Mouse (Mus musculus): ENCODE measurements around the gene Galnt12. TPM values are rescaled to one million over a fixed set of nuclear protein-coding genes. Genes with fewer than 3 reads are reported as not detected.

Gene Galnt12
- polyA plus RNA-seq, 1 experiment from 2014 or later: 3.4 TPM

DNA sequence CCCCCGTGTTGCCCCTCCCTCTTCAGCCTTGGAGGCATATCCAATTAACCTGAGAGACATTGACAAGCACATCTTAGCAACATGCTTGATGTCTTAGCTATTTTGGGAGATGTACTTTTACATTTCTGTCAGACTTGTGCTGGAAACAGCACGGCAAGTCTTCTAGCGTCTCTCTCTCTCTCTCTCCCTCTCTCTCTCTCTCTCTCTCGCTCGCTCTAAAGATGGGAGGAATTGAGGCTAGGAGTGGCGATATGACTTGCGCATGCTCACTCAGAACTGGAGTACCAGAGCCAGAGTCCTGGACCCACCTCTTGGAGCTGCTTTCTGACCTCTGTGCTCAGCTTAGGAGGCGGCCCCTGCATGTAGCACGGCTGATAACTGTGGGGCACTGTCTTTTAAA, 20.9 kb downstream of the Galnt12 start:
- H3K36me3 ChIP-seq (replicated peaks): no peaks in the 10 kb centered on the region
- peaks cover 8% of the 10 kb centered on the region; the same call in 1 of the 2 replicates for H3K4me1 ChIP-seq
- WGBS: 78% methylated on average over 9 of the region's 9 CpGs
- no peaks in the 10 kb centered on the region for H3K9me3 ChIP-seq
- DNase-seq (ENCODE audit: low spot score): no peak
- no peak overlapping the region for H3K27ac ChIP-seq (replicated peaks)
- H3K4me3 ChIP-seq: no peak overlapping the region
- no peaks in the 10 kb centered on the region for H3K27me3 ChIP-seq (replicated peaks; ENCODE audit: low read depth, poor library complexity, severe bottlenecking)

DNA sequence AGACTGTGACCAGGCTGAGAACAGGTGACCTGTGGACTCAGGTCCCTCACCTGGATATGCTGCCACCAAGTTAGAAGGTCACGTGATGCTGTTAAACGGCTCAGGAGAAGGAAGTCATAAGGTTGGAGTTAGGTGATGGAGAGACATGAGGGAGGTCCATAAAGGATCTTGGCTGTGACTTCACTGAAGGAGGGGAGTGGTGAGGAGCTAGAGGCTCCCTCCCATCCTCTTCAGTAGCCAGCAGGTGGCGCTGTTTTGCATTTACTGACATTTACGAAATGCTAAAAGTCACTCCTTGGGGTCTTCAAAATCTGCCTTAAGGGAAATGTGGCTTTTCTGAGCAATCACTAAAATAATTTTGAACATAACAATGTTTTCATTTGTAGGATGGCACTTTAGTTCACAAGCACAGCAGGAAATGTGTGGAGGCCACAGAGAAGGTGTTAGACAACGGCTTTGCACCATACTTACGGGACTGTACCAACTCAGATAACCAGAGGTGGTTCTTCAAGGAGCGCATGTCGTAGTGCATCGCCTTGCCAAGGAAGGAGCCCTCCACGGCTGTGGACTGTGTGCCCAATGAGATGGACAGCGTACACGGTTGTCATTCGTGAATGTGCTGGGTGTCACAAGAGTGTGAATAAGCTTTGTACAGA, 30.5 kb downstream of the Galnt12 start:
- peak; percentile 72 for DNase-seq (ENCODE audit: low spot score)
- H3K4me3 ChIP-seq: no peak overlapping the region
- WGBS: 63% methylated on average over 13 of the region's 13 CpGs
- peaks cover 10% of the 10 kb centered on the region; the same call in 1 of the 2 replicates for H3K9me3 ChIP-seq
- H3K4me1 ChIP-seq: no peaks in the 10 kb centered on the region
- no peaks in the 10 kb centered on the region for H3K27me3 ChIP-seq (replicated peaks; ENCODE audit: low read depth, poor library complexity, severe bottlenecking)
- H3K27ac ChIP-seq (replicated peaks): no peak overlapping the region
- no peaks in the 10 kb centered on the region for H3K36me3 ChIP-seq (replicated peaks)

DNA sequence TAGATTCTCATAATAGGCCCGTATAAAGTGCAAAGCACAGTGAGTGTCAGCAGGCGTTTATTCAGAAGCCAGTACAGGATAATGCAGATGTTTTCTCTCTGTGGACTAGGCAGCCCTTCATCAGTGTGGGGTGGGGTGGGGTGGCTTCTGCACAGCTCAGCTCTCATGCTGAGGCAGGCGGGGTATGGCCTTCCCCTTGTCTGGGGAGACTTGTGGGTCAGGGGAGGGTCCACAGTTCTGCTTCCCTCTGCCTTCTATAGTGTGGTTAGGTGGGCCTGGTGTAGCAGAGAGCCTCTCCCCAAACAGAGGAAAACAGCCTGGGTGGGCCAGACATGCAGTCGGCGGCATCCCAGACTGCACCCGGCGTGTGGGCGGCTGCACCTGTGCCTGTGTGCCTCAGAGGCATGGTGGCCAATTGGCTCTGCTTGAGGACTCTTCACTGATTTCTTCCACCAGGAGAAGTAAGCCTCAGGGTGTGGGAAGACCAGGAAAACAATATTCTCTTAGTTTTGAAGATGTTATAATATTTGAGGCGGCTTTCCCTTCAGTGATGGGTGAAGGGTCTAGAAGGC, 32.5 kb downstream of the Galnt12 start:
- H3K27me3 ChIP-seq (replicated peaks; ENCODE audit: low read depth, poor library complexity, severe bottlenecking): no peaks in the 10 kb centered on the region
- H3K27ac ChIP-seq (replicated peaks): no peak overlapping the region
- 88% methylated on average over 9 of the region's 9 CpGs for WGBS

DNA sequence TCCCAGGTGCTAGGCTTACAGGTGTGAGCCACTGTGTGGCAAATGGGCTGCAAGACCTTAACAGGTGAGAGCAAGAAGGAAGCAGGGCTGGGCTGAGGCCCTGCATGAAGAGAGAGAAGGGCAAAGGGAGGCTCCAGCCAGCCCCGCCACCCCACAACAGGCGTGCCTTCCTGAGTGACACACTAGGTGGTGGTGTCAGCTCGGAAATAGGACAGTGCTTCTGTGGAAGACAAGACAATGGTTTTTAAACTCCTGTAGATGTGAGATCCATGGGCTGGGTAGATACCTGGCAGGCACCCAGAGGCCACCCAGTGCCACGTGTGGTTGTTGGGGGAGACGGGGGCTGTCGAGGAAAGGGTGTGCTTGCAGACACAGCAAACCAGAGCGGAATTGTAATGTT, 36.8 kb downstream of the Galnt12 start:
- Histone ChIP-seq H3K4me1 (no peaks in the 10 kb centered on the region), H3K9me3 (peaks cover 12% of the 10 kb centered on the region; the same call in 1 of the 2 replicates), H3K4me3 (no peak overlapping the region), H3K36me3 (replicated peaks) (no peaks in the 10 kb centered on the region), H3K27me3 (replicated peaks; ENCODE audit: low read depth, poor library complexity, severe bottlenecking) (no peaks in the 10 kb centered on the region), H3K27ac (replicated peaks) (no peak overlapping the region)
- WGBS: 85% methylated on average over 7 of the region's 7 CpGs
- no peak for DNase-seq (ENCODE audit: low spot score)

More for the DNA sequence above, 32.5 kb downstream of the Galnt12 start:
- no peak for DNase-seq (ENCODE audit: low spot score)
- H3K4me1 ChIP-seq: no peaks in the 10 kb centered on the region
- no peaks in the 10 kb centered on the region for H3K36me3 ChIP-seq (replicated peaks)
- peaks cover 12% of the 10 kb centered on the region; the same call in 1 of the 2 replicates for H3K9me3 ChIP-seq
- H3K4me3 ChIP-seq: no peak overlapping the region

DNA sequence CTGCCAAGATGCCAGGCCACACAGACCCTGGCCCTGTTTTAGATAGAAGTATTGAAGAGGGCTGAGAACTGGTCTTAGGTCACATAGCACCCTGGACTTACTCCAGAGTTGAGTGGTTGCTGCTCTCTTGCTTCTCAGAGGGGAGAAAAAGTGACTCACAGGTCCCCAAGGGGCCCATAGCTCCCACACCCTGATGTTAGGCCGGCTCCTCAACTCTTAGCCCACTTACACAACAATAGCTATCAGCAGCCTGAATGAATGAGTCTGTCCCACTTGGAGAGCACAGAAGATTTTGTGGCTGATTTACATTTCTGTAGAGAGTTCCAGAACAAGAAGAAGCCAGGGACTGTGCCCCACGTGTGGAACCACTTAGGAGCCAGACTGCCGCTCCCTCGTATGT, 37.9 kb downstream of the Galnt12 start:
- Histone ChIP-seq H3K27ac (replicated peaks) (no peak overlapping the region), H3K36me3 (replicated peaks) (no peaks in the 10 kb centered on the region), H3K4me1 (no peaks in the 10 kb centered on the region), H3K27me3 (replicated peaks; ENCODE audit: low read depth, poor library complexity, severe bottlenecking) (no peaks in the 10 kb centered on the region), H3K9me3 (peaks cover 12% of the 10 kb centered on the region; the same call in 1 of the 2 replicates), H3K4me3 (no peak overlapping the region)
- 55% methylated on average over 4 of the region's 4 CpGs for whole genome bisulfite sequencing
- no peak for DNase-seq (ENCODE audit: low spot score)

DNA sequence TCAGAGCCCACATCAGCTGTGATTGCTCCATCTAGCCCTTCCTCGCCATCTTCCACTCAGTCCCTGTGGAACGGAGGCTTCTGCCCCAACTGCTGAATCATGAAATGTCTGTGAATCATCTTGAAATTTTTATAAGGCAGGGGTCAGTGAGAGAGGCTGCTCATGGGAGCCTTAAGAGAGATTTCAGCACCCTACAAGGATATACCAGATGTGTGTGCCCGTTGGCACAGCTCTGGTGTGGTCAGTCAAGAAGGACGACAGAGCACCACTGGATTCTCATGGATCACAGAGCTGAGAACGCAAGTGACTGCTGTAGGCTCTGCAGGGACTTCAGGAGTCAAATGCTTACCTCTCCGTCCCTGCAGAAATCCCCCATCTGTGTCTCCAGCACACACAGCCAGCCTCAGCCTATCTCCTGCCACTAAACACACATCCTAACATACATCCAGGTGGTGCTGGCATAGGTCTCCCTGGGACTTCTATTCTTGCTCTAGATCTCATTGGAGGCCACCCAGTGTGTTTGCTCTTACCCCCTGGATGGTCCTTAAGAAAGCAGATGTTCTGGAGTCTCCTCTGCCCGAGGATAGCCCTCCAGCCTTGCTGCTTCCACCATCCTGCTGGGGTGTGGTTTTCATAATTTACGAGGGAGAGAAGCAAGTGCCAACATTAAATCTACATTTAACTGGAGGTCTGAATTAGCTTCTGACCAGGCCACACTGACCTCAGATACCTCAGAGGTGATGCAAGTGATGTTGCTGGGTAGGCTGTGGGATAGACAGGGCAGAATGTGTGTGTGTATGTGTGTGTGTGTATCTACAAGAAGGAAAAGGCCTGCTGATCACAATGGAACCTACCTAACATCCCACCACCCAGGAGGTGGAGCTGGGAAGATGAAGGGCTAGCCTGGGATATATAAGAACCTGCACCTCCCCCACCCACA, 38.7 kb downstream of the Galnt12 start:
- Histone ChIP-seq H3K36me3 (replicated peaks) (no peaks in the 10 kb centered on the region), H3K4me3 (no peak overlapping the region), H3K27me3 (replicated peaks; ENCODE audit: low read depth, poor library complexity, severe bottlenecking) (no peaks in the 10 kb centered on the region), H3K4me1 (no peaks in the 10 kb centered on the region), H3K9me3 (peaks cover 12% of the 10 kb centered on the region; the same call in 1 of the 2 replicates), H3K27ac (replicated peaks) (no peak overlapping the region)
- no peak for DNase-seq (ENCODE audit: low spot score)
- 87% methylated on average over 8 of the region's 8 CpGs for WGBS

DNA sequence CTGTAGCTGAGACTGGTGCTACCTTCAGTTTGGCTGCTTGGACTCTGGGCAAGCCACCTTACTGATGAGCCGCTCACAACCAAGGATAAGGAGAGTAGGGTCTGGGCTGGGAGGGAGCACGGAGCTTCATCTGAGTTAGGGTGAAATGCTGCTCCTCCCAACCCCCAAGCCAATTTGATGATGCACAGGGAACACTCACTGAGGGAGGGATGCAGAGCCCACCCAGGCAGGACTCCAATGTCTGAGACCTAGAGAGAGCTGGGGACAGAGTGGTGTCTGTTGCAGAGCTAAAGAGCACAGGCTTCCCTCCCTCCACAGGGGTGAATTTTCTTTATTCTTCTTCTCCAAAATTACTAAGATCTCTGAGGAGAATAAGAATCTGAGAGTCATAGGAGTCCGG, 40.2 kb downstream of the Galnt12 start:
- no peak overlapping the region for H3K4me3 ChIP-seq
- no peak for DNase-seq (ENCODE audit: low spot score)
- WGBS: 81% methylated on average over 3 of the region's 3 CpGs

DNA sequence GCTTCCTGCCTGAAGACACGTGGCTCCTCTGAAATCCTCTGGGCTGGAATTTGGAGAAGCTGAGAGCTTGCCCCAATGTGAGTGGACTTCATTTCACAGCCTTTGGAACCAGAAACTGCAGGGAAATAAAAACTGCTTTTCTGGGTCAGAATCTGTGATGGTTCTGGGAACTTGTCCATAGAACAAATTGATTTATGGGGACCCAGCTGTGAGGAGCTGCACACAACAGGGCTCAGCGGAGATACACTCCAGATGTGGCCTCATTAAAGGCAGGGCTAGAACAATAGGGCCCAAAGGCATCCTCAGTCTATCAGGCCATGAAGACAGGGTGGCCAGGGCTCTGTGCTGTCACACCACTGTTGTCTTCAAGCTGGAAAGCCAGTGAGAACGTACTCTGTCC, 40.7 kb downstream of the Galnt12 start:
- Histone ChIP-seq H3K27me3 (replicated peaks; ENCODE audit: low read depth, poor library complexity, severe bottlenecking) (no peaks in the 10 kb centered on the region; the same call in 1 of the 2 replicates), H3K4me1 (peaks cover 11% of the 10 kb centered on the region; the same call in 1 of the 2 replicates), H3K4me3 (no peak overlapping the region), H3K9me3 (no peaks in the 10 kb centered on the region; the same call in 1 of the 2 replicates), H3K27ac (replicated peaks) (no peak overlapping the region), H3K36me3 (replicated peaks) (no peaks in the 10 kb centered on the region)
- 67% methylated on average over 3 of the region's 3 CpGs for WGBS
- DNase-seq (ENCODE audit: low spot score): no peak

More for the DNA sequence above, 40.2 kb downstream of the Galnt12 start:
- Histone ChIP-seq H3K36me3 (replicated peaks) (no peaks in the 10 kb centered on the region), H3K27ac (replicated peaks) (no peak overlapping the region), H3K27me3 (replicated peaks; ENCODE audit: low read depth, poor library complexity, severe bottlenecking) (no peaks in the 10 kb centered on the region; the same call in 1 of the 2 replicates), H3K4me1 (peaks cover 6% of the 10 kb centered on the region; the same call in 1 of the 2 replicates), H3K9me3 (peaks cover 5% of the 10 kb centered on the region; the same call in 1 of the 2 replicates)

DNA sequence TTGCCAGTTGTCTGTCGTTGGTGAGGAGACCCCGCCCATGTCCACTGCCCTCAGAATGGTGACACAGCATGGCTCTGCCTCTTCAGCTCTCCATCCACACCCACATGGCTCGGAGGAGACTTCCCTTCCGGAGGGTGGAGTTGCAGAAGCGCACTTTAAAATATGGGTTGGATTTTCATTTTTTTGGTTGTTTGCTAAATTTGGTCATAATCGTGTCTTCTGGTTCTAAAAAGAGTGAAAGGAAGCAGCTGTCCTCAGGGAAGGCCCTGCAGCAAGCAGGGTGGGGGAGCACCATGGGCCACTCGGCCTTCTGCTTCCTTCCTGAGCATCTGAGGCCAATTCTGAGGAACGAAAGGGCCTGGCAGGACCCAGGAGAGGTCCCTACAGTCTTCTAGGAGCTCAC, 45.0 kb downstream of the Galnt12 start:
- H3K27me3 ChIP-seq (replicated peaks; ENCODE audit: low read depth, poor library complexity, severe bottlenecking): no peaks in the 10 kb centered on the region; the same call in 1 of the 2 replicates
- peak overlapping the region; percentile 16; the same call in 1 of the 2 replicates for H3K27ac ChIP-seq (replicated peaks)
- H3K36me3 ChIP-seq (replicated peaks): no peaks in the 10 kb centered on the region
- H3K4me3 ChIP-seq: no peak overlapping the region
- H3K4me1 ChIP-seq: peaks cover 49% of the 10 kb centered on the region
- WGBS: 83% methylated on average over 8 of the region's 8 CpGs
- no peak for DNase-seq (ENCODE audit: low spot score)
- no peaks in the 10 kb centered on the region for H3K9me3 ChIP-seq

DNA sequence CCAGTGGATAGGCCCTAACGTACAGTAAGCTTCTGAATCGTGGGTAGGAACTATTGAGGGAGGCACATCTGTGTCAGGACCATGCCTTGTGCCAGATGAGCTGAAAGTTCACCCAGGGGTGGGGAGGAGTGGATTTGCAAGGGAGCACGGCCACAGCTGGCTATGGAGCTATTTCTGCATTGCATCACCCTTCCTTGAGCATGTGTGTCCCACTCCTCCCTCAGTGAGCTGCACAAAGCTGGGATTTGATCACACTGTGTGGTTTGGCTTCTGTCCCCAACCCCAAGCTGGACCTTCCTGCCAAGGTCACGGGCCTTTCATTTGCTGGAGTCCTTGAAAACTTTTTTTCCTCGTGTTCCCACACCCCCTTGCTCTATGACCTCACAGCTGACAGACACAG, 45.8 kb downstream of the Galnt12 start:
- Histone ChIP-seq H3K9me3 (no peaks in the 10 kb centered on the region), H3K27ac (replicated peaks) (peak overlapping the region; percentile 40; the same call in 1 of the 2 replicates), H3K4me1 (peaks cover 54% of the 10 kb centered on the region), H3K4me3 (no peak overlapping the region), H3K36me3 (replicated peaks) (no peaks in the 10 kb centered on the region), H3K27me3 (replicated peaks; ENCODE audit: low read depth, poor library complexity, severe bottlenecking) (peaks cover 3% of the 10 kb centered on the region; the same call in 1 of the 2 replicates)
- no peak for DNase-seq (ENCODE audit: low spot score)
- 75% methylated on average over 5 of the region's 5 CpGs for WGBS

DNA sequence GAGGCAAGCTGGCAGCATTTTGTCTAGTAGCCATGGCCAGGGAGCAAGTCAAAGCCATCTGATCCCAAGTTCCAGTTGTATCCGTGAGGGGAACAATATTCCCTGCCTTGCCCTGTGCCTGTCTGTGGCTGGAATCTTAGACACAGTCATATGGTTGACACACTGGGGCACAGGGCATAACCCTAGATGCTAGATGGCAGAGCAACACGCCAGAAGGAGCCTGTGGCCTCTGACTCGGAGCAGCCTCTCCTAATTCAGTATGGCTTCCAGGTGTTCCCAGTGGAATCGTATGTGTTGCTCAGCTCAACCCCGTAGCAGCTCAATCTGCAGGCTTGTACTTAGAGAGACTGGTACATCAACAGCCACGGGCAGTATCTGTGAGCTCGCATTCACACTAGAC, 46.7 kb downstream of the Galnt12 start:
- Histone ChIP-seq H3K4me1 (peaks cover 54% of the 10 kb centered on the region), H3K27me3 (replicated peaks; ENCODE audit: low read depth, poor library complexity, severe bottlenecking) (peaks cover 3% of the 10 kb centered on the region; the same call in 1 of the 2 replicates), H3K9me3 (no peaks in the 10 kb centered on the region), H3K4me3 (no peak overlapping the region), H3K36me3 (replicated peaks) (no peaks in the 10 kb centered on the region), H3K27ac (replicated peaks) (peak overlapping the region; percentile 84)
- WGBS: 38% methylated on average over 7 of the region's 7 CpGs
- DNase-seq (ENCODE audit: low spot score): no peak

Data from embryonic facial prominence, embryonic 10.5 days (tissue).